Mouse (Mus musculus): ENCODE results near the gene Sae1.
A peak's percentile ranks its signal among the peaks of the same experiment; 100 is the strongest.

DNA sequence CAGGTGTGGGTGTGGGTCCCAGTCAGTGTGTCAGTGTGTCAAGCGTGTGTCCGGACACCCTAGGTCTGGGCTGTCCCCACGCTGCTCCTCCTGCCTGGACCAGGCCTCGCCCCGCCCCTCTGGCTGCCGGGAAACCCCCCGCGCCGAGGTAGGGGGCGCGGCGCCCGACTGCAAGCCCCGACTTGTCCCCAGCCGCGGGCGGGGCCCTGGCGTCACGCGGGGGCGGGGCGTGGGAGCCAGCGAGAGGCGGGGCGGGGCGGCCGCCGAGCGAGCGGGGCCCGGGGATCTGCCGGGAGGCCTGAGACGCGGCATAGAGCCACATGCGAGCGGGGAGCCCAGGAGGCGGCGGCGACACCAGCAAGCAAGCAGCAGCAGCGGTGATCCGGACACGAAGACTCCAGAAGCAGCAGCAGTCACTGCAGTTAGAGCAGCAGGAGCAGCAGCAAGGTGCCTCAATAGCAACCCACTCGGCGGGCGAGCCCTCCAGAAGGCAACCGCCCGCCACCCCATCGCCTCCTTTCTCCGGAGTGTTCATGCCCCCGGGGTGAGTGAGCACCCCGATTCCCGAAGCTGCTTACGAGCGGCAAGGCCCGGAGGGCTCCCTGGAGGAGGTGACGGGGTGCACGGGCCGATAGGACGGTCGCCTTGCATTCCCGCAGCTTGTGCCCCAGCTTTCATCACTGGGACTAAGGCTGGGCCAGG lies 78.1 kb downstream of the Sae1 start:
- TF ChIP-seq CTCF (IDR thresholded peaks at IDR 0.05) (no peak), POLR2A (IDR thresholded peaks at IDR 0.05; ENCODE audit: insufficient read depth, low read depth, low read length) (peak; percentile 28; the same call in 1 of the 2 replicates), EP300 (IDR thresholded peaks at IDR 0.05; ENCODE audit: insufficient read depth, low read depth, low read length) (no peak)
